Mouse (Mus musculus): Measurements from ENCODE around the gene Fam50a.
"Not testable (repeated sequence)": the region's sequence is repeated elsewhere in the genome, so short reads cannot be mapped to it uniquely, and the experiment has no call there.

Gene Fam50a

DNA sequence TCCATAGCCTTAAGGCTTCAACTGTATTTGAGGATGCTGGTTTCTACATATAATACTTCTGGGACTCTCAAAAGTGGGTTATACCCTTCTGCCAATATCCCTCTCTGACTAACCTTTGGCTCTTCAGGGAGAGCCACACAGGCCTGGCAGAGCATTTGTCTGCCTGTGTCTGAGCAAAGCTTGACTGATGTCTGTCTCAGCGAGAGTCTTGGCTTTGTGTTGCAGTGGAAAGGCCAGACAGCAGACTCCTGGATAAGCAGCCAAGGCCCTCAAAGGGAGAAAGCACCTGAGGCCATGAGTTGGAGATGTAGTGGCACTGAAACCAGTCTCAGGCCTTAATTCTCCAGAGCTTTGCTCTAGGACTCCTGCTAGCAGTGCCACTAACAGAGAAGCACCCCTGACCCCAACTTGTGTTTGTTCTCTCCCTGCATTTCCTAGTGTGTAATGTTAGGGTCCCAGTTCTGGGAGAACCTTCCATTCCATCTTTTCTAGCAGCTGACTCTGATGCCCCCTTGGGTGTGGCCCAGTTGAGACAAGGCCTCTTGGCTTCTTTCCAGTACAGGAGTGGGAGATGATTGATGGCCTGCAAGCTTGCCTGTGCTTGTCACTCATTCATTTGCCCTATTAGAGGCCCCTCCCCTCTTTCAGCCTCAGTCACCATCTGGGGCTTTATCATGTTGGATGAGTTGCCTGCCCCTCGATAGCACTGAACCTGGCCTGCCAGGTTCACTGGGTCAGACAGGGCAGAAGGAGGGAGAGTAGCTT lies 17.5 kb downstream of the Fam50a start:
- no peak for DNase-seq (ENCODE audit: low spot score in 2 of 2)

- no peak for DNase-seq (ENCODE audit: low spot score in 2 of 2)
These were observed 40.0 kb downstream of the Fam50a start for GRCm38 (mm10) chrX:74352645-74353466.

- peak; percentile 42 to 65 for DNase-seq (ENCODE audit: low spot score in 2 of 2)
These were observed 40.6 kb downstream of the Fam50a start, which contains the start of gene Lage3 for GRCm38 (mm10) chrX:74353467-74353770. Lage3 (minus strand) TSS chrX:74353618.

- DNase-seq (ENCODE audit: low spot score in 2 of 2) = not testable (repeated sequence)
These were observed 44.2 kb downstream of the Fam50a start for GRCm38 (mm10) chrX:74357069-74357468.

DNA sequence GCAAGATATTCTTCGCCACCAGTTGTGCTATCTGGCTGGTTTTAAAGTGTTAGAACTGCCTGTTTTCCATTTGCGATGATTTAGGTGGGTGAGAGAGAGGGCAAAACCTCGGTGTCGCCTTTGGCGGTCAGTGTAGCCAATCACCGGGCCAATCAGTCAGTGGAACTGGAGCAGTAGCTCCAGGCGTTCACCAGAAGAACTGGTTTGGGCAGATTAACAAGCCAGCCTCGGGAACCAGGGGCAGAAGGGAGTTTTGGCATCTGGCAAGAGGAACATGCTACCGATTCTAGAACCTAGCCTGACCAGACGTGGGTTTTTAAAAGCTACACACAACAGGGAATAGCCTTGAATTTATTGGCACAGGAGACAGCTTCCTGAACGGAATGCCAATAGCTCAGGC lies 46.3 kb downstream of the Fam50a start:
- peak; percentile 6 to 28 for DNase-seq (ENCODE audit: low spot score in 2 of 2)

GRCm38 (mm10) chrX:74367512-74367911 lies 54.7 kb downstream of the Fam50a start:
- peak in 1 of 2 experiments; percentile 2 for DNase-seq (ENCODE audit: low spot score in 2 of 2)

DNA sequence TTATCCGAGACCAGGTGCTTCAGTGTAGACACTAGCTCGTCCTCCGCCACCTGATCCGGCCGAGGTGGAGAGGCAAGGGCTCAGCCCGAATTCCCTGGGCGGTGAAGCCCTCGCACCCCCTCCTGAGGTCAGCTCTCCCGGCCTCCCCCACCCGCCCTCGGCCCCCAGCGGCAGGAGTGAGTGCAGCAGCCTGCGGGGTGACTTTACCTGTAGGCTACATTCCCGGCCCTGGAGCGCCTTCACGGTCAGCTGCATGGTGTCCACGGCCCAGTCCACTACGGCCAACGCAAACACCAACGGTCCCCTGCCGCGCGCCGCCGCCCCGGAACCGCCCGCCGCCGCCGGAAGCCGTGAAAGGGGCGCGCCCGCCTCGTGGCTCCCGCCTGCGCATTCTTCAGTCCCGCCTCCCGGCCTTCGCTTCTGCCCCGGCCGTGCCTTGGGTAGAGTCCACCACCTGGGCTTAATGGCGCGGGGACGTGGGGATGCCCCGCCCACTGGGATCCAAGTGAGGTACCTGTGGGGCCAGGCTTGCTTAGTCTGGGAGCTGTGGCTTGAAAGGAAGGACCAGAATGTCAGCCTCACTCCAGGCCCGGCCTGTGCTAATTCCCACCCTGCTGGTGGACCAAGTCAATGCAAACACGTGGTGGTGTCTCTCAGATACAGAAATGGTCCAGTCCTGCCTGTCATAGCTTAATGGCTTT lies 55.5 kb downstream of the Fam50a start:
- DNase-seq (ENCODE audit: low spot score in 2 of 2) = peak; percentile 54 to 68

Data from urinary bladder, adult 18-20 months (tissue).